Mouse (Mus musculus) mesoderm, embryonic 11.5 days (tissue): ENCODE measurements at regions not wholly inside any gene's neighbourhood (a gene's known extent, or its start where the extent isn't known, plus 50 kb on each side); places are given as distances from the start of the nearest gene placed in this dataset.
"Not testable (repeated sequence)": the region's sequence is repeated elsewhere in the genome, so short reads cannot be mapped to it uniquely, and the experiment has no call there.

Experiments
- DNase-seq: peaks from one replicate; pipeline ENCODE4 v3.0.0-alpha.2; 2012; ENCODE audit warnings: low read depth, low spot score

- peak; percentile 56 for DNase-seq
Measured at GRCm38 (mm10) chr9:78769168-78769567, 153.8 kb downstream of the Cd109 start.

GRCm38 (mm10) chr9:78773936-78774335, 158.6 kb downstream of the Cd109 start:
- no peak for DNase-seq

GRCm38 (mm10) chr9:78775462-78775861, 160.1 kb downstream of the Cd109 start:
- peak; percentile 64 for DNase-seq

- DNase-seq = no peak
Measured at GRCm38 (mm10) chr9:78780595-78780994, 165.2 kb downstream of the Cd109 start.

- DNase-seq = no peak
Measured at GRCm38 (mm10) chr9:78782297-78782696, 167.0 kb downstream of the Cd109 start.

GRCm38 (mm10) chr9:78782860-78783259, 167.5 kb downstream of the Cd109 start:
- DNase-seq = no peak

- DNase-seq = peak; percentile 69
Measured at GRCm38 (mm10) chr9:78787866-78788265, 172.5 kb downstream of the Cd109 start.

GRCm38 (mm10) chr9:78789703-78790102, 174.4 kb downstream of the Cd109 start:
- peak; percentile 43 for DNase-seq

- no peak for DNase-seq
Measured at GRCm38 (mm10) chr9:78790155-78790554, 174.8 kb downstream of the Cd109 start.

GRCm38 (mm10) chr9:78795801-78796200, 180.5 kb downstream of the Cd109 start:
- no peak for DNase-seq

- no peak for DNase-seq
Measured at GRCm38 (mm10) chr9:78817221-78817620, 201.9 kb downstream of the Cd109 start.

GRCm38 (mm10) chr9:78821554-78822212, 206.3 kb downstream of the Cd109 start:
- peak; percentile 10 for DNase-seq

GRCm38 (mm10) chr9:78844969-78845683, 229.8 kb downstream of the Cd109 start:
- DNase-seq = no peak

- DNase-seq = no peak
Measured at GRCm38 (mm10) chr9:78846110-78846509, 230.8 kb downstream of the Cd109 start.

- no peak for DNase-seq
Measured at GRCm38 (mm10) chr9:78847890-78848563, 232.7 kb downstream of the Cd109 start.

GRCm38 (mm10) chr9:78848564-78848893, 233.2 kb downstream of the Cd109 start:
- not testable (repeated sequence) for DNase-seq

- no peak for DNase-seq
Measured at GRCm38 (mm10) chr9:78856981-78857380, 241.6 kb downstream of the Cd109 start.

- no peak for DNase-seq
Measured at GRCm38 (mm10) chr9:78859956-78860355, 244.6 kb downstream of the Cd109 start.

- no peak for DNase-seq
Measured at GRCm38 (mm10) chr9:78872561-78872960, 257.2 kb downstream of the Cd109 start.

- peak; percentile 50 for DNase-seq
Measured at GRCm38 (mm10) chr9:78879955-78880642, 264.8 kb downstream of the Cd109 start.

GRCm38 (mm10) chr9:78880643-78881306, 265.4 kb downstream of the Cd109 start:
- no peak for DNase-seq
